Mouse (Mus musculus) bone marrow macrophage, adult 2 months (primary cell): Measurements from ENCODE around the gene 1700024P04Rik.

Experiments used
- CTCF ChIP-seq: IDR thresholded peaks from 2 replicates; pipeline ENCODE4 v1.5.1; 2012; ENCODE audit warnings: low read depth, mild to moderate bottlenecking, low read length, moderate library complexity
- POLR2A ChIP-seq: IDR thresholded peaks from 2 replicates; pipeline ENCODE4 v1.6.1; 2012; ENCODE audit warnings: mild to moderate bottlenecking, low read depth, low read length, borderline replicate concordance

DNA sequence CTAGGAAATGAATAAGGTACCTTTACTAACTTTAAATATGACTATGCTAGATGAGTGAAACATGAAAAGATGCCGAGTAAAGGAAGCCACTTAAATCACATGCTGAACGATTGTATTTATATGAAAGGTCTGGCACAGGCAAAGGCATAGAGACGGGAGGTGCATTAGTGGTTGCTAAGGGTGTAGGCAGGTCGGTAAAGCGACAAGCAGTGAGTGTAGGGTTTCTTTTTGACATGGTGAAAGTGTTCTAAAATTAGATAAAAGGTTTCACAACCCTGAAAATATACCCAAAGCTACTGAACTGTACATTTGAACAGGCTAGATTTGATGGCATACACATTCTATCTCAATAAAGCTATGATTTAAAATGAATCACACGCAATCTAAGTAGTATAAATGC lies 47.3 kb downstream of the 1700024P04Rik start:
- TF ChIP-seq CTCF (no peak), POLR2A (no peak)
